Mouse (Mus musculus): ENCODE measurements around the gene Ift46.

GRCm38 (mm10) chr9:44802808-44803450 lies 35.2 kb downstream of the Ift46 start, which contains the start of gene Ttc36:
- no peak for TF ChIP-seq MAZ (IDR thresholded peaks at IDR 0.05; ENCODE audit: low read depth, low read length)
- no peak for TF ChIP-seq HCFC1 (IDR thresholded peaks at IDR 0.05; ENCODE audit: low read depth, low read length)
- no peak for TF ChIP-seq MEF2A (IDR thresholded peaks at IDR 0.05; ENCODE audit: extremely low read depth, insufficient replicate concordance, low read depth, low read length, poor library complexity, severe bottlenecking)
- no peak for TF ChIP-seq MXI1 (IDR thresholded peaks at IDR 0.05; ENCODE audit: low read depth, low read length)
- no peak for TF ChIP-seq POLR2AphosphoS2 (IDR thresholded peaks at IDR 0.05; ENCODE audit: low read length)
- no peak for TF ChIP-seq GABPA (IDR thresholded peaks at IDR 0.05; ENCODE audit: low read depth, low read length)
